Mouse (Mus musculus) limb, embryonic 14.5 days (tissue): ENCODE results near the gene Atm. TPM values are rescaled to one million over a fixed set of nuclear protein-coding genes. Genes with fewer than 3 reads are reported as not detected.

Experiments
- ATAC-seq: fragments of 200-750 bp; cut with Nextera tagmentation; 2 replicates; pipeline ENCODE4 v1.8.0; 2017; ENCODE audit warnings: low read depth, moderate number of reproducible peaks, moderate TSS enrichment; ENCODE audit not compliant: low FRiP score
- DNase-seq: peaks from one replicate; pipeline ENCODE4 v3.0.0-alpha.2; 2015; ENCODE audit warnings: low spot score
- H3K27ac ChIP-seq: fragments of 300-500 bp; sonication (generic); replicated peaks from 2 replicates; pipeline ENCODE4 v1.5.1; 2014; ENCODE audit warnings: low read depth, mild to moderate bottlenecking, low read length, moderate library complexity, mixed read lengths
- H3K27me3 ChIP-seq: fragments of 300-500 bp; sonication (generic); 2 replicates; pipeline ENCODE4 v1.6.1; 2014; ENCODE audit warnings: low read length, mixed read lengths; ENCODE audit not compliant: control insufficient read depth, insufficient read depth
- H3K36me3 ChIP-seq: fragments of 300-500 bp; sonication (generic); 2 replicates; pipeline ENCODE4 v1.6.1; 2014; ENCODE audit warnings: mild to moderate bottlenecking, low read length, moderate library complexity, mixed read lengths; ENCODE audit not compliant: control insufficient read depth, insufficient read depth
- H3K4me1 ChIP-seq: fragments of 300-500 bp; sonication (generic); 2 replicates; pipeline ENCODE4 v1.6.1; 2014; ENCODE audit warnings: antibody characterized with exemption, low read length, mixed read lengths; ENCODE audit not compliant: control insufficient read depth, insufficient read depth
- H3K4me2 ChIP-seq: fragments of 300-500 bp; sonication (generic); replicated peaks from 2 replicates; pipeline ENCODE4 v1.6.1; 2014; ENCODE audit warnings: low read depth, mild to moderate bottlenecking, low read length, moderate library complexity; ENCODE audit not compliant: severe bottlenecking
- H3K4me3 ChIP-seq: fragments of 300-500 bp; sonication (generic); replicated peaks from 2 replicates; pipeline ENCODE4 v1.5.1; 2014; ENCODE audit warnings: low read length
- H3K9ac ChIP-seq: fragments of 300-500 bp; sonication (generic); 2 replicates; pipeline ENCODE4 v1.6.1; 2014; ENCODE audit warnings: mild to moderate bottlenecking, low read depth, low read length, moderate library complexity; ENCODE audit not compliant: severe bottlenecking
- H3K9me3 ChIP-seq: fragments of 300-500 bp; sonication (generic); 2 replicates; pipeline ENCODE4 v1.6.1; 2016; ENCODE audit warnings: low read length; ENCODE audit not compliant: control insufficient read depth
- POLR2A ChIP-seq: fragments of 200-500 bp; IDR thresholded peaks from 2 replicates; pipeline ENCODE4 v1.8.0; 2012; ENCODE audit warnings: inconsistent platforms, mild to moderate bottlenecking, moderate library complexity, borderline replicate concordance; ENCODE audit not compliant: insufficient read depth, insufficient read length; ENCODE audit errors: extremely low read depth
- WGBS: fragments of 180-500 bp; shearing (Covaris S2); extraction: QIAGEN DNeasy Blood & Tissue Kit; methylation state at CpG from one replicate; pipeline ENCODE4 v1.1.7; 2014; 5-methylcytosine and 5-hydroxymethylcytosine counted together
- polyA plus RNA-seq, 2 experiments: library from polyadenylated mRNA; depleted of rRNA in 1 of 2; stranded (reverse) in 1 of 2; unstranded in 1 of 2; fragments of >200 nt; fragmentation: Nextera tagmentation in 1 of 2; extraction: Ambion mirVana in 1 of 2; gene quantifications; 2 replicates each; pipeline versions ENCODE4 v1.2.1 to v1.2.3; 2012 to 2014

Atm gene
- 6.4 and 11.0 TPM in 2 replicates for polyA plus RNA-seq (2012; rRNA removed)
- polyA plus RNA-seq (2014; fragmentation: Nextera tagmentation; extraction: Ambion mirVana) = 12.5 and 15.6 TPM in 2 replicates

DNA sequence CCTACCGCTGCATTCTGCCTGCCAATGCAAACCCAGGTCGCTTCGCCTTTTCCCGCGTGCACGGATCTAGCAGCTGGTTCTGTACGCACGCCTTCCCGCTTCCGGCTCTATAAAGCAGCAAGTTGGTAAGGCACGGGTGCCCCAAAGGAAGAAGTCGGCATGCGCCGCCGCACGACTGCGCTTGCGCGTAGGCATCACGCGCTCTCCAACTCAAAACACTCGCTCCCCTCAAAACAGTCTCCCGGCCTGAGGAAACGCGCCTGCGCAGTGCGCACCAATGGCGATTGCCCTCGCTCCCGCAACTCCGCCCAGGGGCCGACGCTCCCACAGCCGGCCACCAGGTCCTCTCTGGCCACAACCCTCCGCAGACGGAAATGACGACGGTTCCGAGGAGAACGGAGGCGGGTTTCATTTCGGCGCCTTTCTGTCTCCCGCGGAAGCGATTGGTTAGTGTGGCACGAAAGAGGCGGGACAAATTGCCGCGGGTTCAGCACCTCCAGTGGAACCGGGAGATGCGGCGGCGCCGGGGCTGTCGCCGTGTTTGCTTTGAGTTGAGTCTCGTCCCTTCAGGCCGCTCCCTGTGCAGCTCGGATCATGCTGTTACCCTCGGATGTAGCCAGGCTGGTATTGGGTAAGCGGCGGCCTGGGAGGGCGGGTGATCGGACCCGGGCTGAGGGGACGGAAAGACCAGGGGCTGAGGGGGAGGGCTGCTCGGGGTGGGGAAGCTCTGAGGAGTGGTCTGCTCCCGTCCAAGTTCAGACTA is at the start of gene Atm, which contains the start of gene Npat:
TSS of gene Atm (minus strand) at position 183 of the 763 bp plus-strand sequence.
TSS of gene Npat (plus strand) at position 490 of the 763 bp plus-strand sequence.
- H3K4me3 ChIP-seq = peak within 1 kb of the TSS; percentile 85
- H3K9ac ChIP-seq = peak within 1 kb of the TSS; percentile 87
- peak within 1 kb of the TSS; percentile 91 for H3K27ac ChIP-seq
- peaks cover 12% of the 10 kb centered on the region for H3K36me3 ChIP-seq
- ATAC-seq = peak; percentile 99
- TF ChIP-seq POLR2A = peak; percentile 92; the same call in 1 of the 2 replicates
- no peaks in the 10 kb centered on the region for H3K9me3 ChIP-seq
- H3K4me2 ChIP-seq = peak within 1 kb of the TSS; percentile 75
- H3K27me3 ChIP-seq = no peaks in the 10 kb centered on the region
- DNase-seq = peak; percentile 99
- peaks cover 11% of the 10 kb centered on the region; the same call in 1 of the 2 replicates for H3K4me1 ChIP-seq
- 1% methylated on average over 66 of the region's 69 CpGs for WGBS

- no peak overlapping the region for H3K9ac ChIP-seq
- no peaks in the 10 kb centered on the region for H3K27me3 ChIP-seq
- no peak for TF ChIP-seq POLR2A
- H3K4me3 ChIP-seq = no peak overlapping the region
- DNase-seq = no peak
- no peaks in the 10 kb centered on the region for H3K9me3 ChIP-seq
- no peaks in the 10 kb centered on the region for H3K4me1 ChIP-seq
- no peak for ATAC-seq
- 89% methylated on average over 4 of the region's 4 CpGs for WGBS
- H3K27ac ChIP-seq = no peak overlapping the region
- peaks cover 78% of the 10 kb centered on the region for H3K36me3 ChIP-seq
- H3K4me2 ChIP-seq = no peak overlapping the region
These were observed 45.3 kb upstream of the Atm start for GRCm38 (mm10) chr9:53581870-53582269.

- H3K36me3 ChIP-seq = peaks cover 65% of the 10 kb centered on the region
- no peak overlapping the region for H3K27ac ChIP-seq
- ATAC-seq = no peak
- no peaks in the 10 kb centered on the region for H3K27me3 ChIP-seq
- H3K4me1 ChIP-seq = no peaks in the 10 kb centered on the region
- TF ChIP-seq POLR2A = no peak
- H3K9me3 ChIP-seq = no peaks in the 10 kb centered on the region
- H3K9ac ChIP-seq = no peak overlapping the region
- no peak overlapping the region for H3K4me3 ChIP-seq
- no peak overlapping the region for H3K4me2 ChIP-seq
- 74% methylated on average over 5 of the region's 5 CpGs for WGBS
- peak; percentile 20 for DNase-seq
These were observed 39.2 kb upstream of the Atm start for GRCm38 (mm10) chr9:53575721-53576120.

DNA sequence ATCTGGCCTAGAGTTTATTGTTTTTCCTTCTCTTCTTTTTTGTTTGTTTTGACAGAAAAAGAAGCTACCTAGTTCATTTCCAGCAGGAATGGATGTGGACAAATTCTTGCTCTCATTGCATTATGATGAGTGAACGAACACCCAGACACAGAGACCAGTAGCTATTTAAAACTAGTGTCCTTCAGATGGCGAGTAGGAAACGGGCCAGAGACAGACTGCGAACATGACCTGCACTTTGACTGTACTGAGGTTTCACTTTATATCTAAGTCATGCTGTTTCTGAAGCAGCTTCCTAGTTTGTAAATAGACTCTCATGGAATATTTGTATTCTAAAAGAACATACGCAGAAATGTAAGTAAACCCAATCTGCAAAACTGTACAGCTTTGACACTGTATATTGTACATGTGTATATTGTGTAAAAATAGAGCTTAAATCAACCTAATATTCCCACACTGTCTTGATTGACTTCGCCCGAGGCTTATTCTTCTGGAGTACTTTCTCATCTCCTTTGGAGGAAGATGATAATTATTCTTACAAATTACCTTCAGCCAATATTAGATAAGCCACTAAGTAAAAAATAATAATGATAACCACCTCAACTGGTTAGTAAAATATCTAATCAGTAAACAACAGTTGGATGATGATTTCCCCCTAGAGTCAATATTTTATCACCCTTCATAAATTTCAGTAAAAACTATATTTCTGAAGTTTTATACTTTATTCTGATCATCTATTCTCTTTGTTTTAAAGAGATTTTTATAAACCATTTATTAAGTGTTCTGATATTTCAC is 36.2 kb upstream of the Atm start:
- H3K4me1 ChIP-seq = no peaks in the 10 kb centered on the region
- H3K27me3 ChIP-seq = no peaks in the 10 kb centered on the region
- no peak overlapping the region for H3K27ac ChIP-seq
- H3K9me3 ChIP-seq = no peaks in the 10 kb centered on the region
- no peak overlapping the region for H3K4me2 ChIP-seq
- no peak overlapping the region for H3K9ac ChIP-seq
- 92% methylated on average over 7 of the region's 7 CpGs for WGBS
- no peak for DNase-seq
- no peak for ATAC-seq
- H3K36me3 ChIP-seq = peaks cover 62% of the 10 kb centered on the region
- TF ChIP-seq POLR2A = no peak
- H3K4me3 ChIP-seq = no peak overlapping the region

- Histone ChIP-seq H3K4me1 (no peaks in the 10 kb centered on the region), H3K27ac (no peak overlapping the region), H3K9me3 (no peaks in the 10 kb centered on the region), H3K27me3 (no peaks in the 10 kb centered on the region), H3K36me3 (peaks cover 70% of the 10 kb centered on the region), H3K4me3 (no peak overlapping the region), H3K4me2 (no peak overlapping the region), H3K9ac (no peak overlapping the region)
- TF ChIP-seq POLR2A = no peak
- DNase-seq (no peak), ATAC-seq (no peak)
- WGBS = 76% methylated on average over 6 of the region's 6 CpGs
These were observed 34.1 kb upstream of the Atm start for GRCm38 (mm10) chr9:53570662-53571061.
